Mouse (Mus musculus): ENCODE data around the gene Tmem231.

GRCm38 (mm10) chr8:111934201-111934600 is 520 bp upstream of the Tmem231 start:
- TF ChIP-seq POLR2A (IDR thresholded peaks at IDR 0.05; ENCODE audit: insufficient read length, low read depth) (no peak), MAX (IDR thresholded peaks at IDR 0.05; ENCODE audit: low read depth) (no peak), USF1 (IDR thresholded peaks at IDR 0.05; ENCODE audit: low read depth) (no peak), E2F4 (IDR thresholded peaks at IDR 0.05; ENCODE audit: insufficient read depth) (no peak), TCF3 (IDR thresholded peaks at IDR 0.05; ENCODE audit: insufficient read length, low read depth) (no peak), MYOG (IDR thresholded peaks at IDR 0.05; ENCODE audit: control insufficient read depth in 1 of 3, insufficient read depth in 1 of 3, insufficient read length in 2 of 3, low read depth in 2 of 3) (no peak), CEBPB (IDR thresholded peaks at IDR 0.05; ENCODE audit: insufficient read depth, poor library complexity, severe bottlenecking) (no peak), MYOD1 (IDR thresholded peaks at IDR 0.05; ENCODE audit: control insufficient read depth in 1 of 3, insufficient read length in 2 of 3, low read depth in 2 of 3) (no peak), POLR2AphosphoS2 (IDR thresholded peaks at IDR 0.05; ENCODE audit: insufficient read length, low read depth) (no peak)

All from myocyte (in vitro differentiated cells).